Mouse (Mus musculus): ENCODE results near the gene Rnf166. TPM values are rescaled to one million over a fixed set of nuclear protein-coding genes. Genes with fewer than 3 reads are reported as not detected.
A peak's percentile ranks its signal among the peaks of the same experiment; 100 is the strongest.

Rnf166 gene
- polyA plus RNA-seq, 1 experiment, result 1.8 TPM

GRCm38 (mm10) chr8:122474951-122475560 lies 808 bp downstream of the Rnf166 start:
- Histone ChIP-seq H3K27me3 (ENCODE audit: control insufficient read depth) (no peaks in the 10 kb centered on the region), H3K9me3 (ENCODE audit: control insufficient read depth, low read length) (no peaks in the 10 kb centered on the region), H3K4me3 (replicated peaks) (peak overlapping the region; percentile 85), H3K36me3 (ENCODE audit: control insufficient read depth) (peaks cover 48% of the 10 kb centered on the region), H3K4me1 (ENCODE audit: control insufficient read depth) (peaks cover 39% of the 10 kb centered on the region)
- TF ChIP-seq GATA1 (IDR thresholded peaks at IDR 0.05; ENCODE audit: low read length) (no peak; the same call in 1 of the 2 replicates), TAL1 (IDR thresholded peaks at IDR 0.05; ENCODE audit: low read length) (no peak)

DNA sequence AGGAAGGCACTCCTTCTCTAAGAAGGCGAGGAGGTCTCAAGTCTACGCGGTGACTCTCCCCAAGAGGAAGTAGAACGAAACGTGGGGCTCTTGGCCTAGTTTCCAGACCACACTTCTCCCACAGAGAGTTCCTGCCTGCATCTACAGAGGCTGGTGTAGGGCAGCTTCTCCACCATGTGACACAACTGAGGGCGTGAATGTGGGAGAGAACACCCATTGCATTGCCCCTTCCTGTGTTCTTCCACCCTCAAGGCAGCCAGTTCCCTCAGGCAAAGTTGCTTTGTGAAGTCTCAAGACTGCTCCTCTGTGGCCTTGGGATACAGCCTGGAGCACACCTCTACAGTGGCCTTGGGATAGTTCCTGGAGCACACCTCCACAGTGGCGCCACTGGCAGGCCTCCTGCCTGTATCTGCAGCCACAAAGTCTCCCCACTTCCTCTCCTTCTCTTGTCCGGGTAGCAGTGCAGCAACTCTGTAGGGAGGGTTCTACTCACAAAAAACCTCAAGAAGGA lies 1.9 kb downstream of the Rnf166 start:
- H3K36me3 ChIP-seq (ENCODE audit: control insufficient read depth), result peaks cover 46% of the 10 kb centered on the region
- H3K9me3 ChIP-seq (ENCODE audit: control insufficient read depth, low read length), result no peaks in the 10 kb centered on the region
- TF ChIP-seq TAL1 (IDR thresholded peaks at IDR 0.05; ENCODE audit: low read length), result no peak
- TF ChIP-seq GATA1 (IDR thresholded peaks at IDR 0.05; ENCODE audit: low read length), result no peak
- no peak overlapping the region for H3K4me3 ChIP-seq (replicated peaks)
- H3K4me1 ChIP-seq (ENCODE audit: control insufficient read depth), result peaks cover 39% of the 10 kb centered on the region
- no peaks in the 10 kb centered on the region for H3K27me3 ChIP-seq (ENCODE audit: control insufficient read depth)

DNA sequence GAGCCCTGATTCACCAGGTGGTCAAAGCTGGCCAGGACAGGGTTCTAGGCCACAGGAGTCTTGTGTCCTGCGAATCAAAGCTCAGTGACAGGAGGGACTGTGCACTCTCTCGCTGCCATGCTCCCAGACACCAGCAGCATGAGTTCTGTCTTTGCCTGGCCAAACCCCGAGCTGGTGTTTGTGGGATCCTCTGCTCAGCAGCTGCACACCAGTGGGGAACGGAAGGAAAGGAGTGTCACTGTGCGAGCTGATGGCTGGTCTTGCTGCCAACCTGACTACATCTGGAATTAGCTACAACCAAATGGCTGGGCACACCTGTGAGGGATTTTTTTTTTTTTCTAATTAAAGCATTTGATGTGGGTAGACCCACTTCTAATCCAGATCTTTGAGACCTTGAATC lies 5.2 kb downstream of the Rnf166 start:
- TF ChIP-seq TAL1 (IDR thresholded peaks at IDR 0.05; ENCODE audit: low read length), result no peak
- no peak for TF ChIP-seq GATA1 (IDR thresholded peaks at IDR 0.05; ENCODE audit: low read length)

DNA sequence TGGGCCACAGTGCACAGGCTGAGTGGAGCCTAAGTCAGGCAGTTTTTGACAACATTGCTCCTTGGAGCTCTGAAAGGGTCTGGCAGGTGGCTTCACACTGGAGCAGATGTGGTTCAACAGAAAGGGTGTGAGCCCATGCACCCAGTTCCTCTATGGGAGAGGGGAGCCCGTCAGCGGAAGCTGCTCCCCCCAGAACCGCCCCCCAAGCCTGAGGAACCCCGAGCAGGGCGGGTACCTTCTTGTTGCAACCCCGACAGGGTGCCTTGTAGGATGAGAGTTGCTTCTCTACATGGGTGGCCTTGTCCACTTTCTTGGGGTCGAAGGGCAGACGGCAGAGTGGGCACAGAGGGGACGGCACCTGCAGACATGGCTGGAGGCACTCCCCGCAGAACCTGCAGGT lies 5.9 kb downstream of the Rnf166 start:
- peaks cover 55% of the 10 kb centered on the region for H3K36me3 ChIP-seq (ENCODE audit: control insufficient read depth)
- H3K4me1 ChIP-seq (ENCODE audit: control insufficient read depth), result peaks cover 18% of the 10 kb centered on the region
- H3K9me3 ChIP-seq (ENCODE audit: control insufficient read depth, low read length), result no peaks in the 10 kb centered on the region
- TF ChIP-seq GATA1 (IDR thresholded peaks at IDR 0.05; ENCODE audit: low read length) (no peak), TAL1 (IDR thresholded peaks at IDR 0.05; ENCODE audit: low read length) (no peak)
- no peak overlapping the region for H3K4me3 ChIP-seq (replicated peaks)
- no peaks in the 10 kb centered on the region for H3K27me3 ChIP-seq (ENCODE audit: control insufficient read depth)

More for the DNA sequence above, 5.2 kb downstream of the Rnf166 start:
- H3K36me3 ChIP-seq (ENCODE audit: control insufficient read depth), result peaks cover 55% of the 10 kb centered on the region
- no peaks in the 10 kb centered on the region for H3K27me3 ChIP-seq (ENCODE audit: control insufficient read depth)
- no peak overlapping the region for H3K4me3 ChIP-seq (replicated peaks)
- peaks cover 20% of the 10 kb centered on the region for H3K4me1 ChIP-seq (ENCODE audit: control insufficient read depth)
- H3K9me3 ChIP-seq (ENCODE audit: control insufficient read depth, low read length), result no peaks in the 10 kb centered on the region

- TF ChIP-seq GATA1 (IDR thresholded peaks at IDR 0.05; ENCODE audit: low read length), result no peak
- TF ChIP-seq TAL1 (IDR thresholded peaks at IDR 0.05; ENCODE audit: low read length), result no peak
- H3K36me3 ChIP-seq (ENCODE audit: control insufficient read depth), result peaks cover 55% of the 10 kb centered on the region
- H3K27me3 ChIP-seq (ENCODE audit: control insufficient read depth), result no peaks in the 10 kb centered on the region
- H3K9me3 ChIP-seq (ENCODE audit: control insufficient read depth, low read length), result no peaks in the 10 kb centered on the region
- peaks cover 14% of the 10 kb centered on the region for H3K4me1 ChIP-seq (ENCODE audit: control insufficient read depth)
- H3K4me3 ChIP-seq (replicated peaks), result no peak overlapping the region
Observed at GRCm38 (mm10) chr8:122469407-122469806, 6.5 kb downstream of the Rnf166 start.

DNA sequence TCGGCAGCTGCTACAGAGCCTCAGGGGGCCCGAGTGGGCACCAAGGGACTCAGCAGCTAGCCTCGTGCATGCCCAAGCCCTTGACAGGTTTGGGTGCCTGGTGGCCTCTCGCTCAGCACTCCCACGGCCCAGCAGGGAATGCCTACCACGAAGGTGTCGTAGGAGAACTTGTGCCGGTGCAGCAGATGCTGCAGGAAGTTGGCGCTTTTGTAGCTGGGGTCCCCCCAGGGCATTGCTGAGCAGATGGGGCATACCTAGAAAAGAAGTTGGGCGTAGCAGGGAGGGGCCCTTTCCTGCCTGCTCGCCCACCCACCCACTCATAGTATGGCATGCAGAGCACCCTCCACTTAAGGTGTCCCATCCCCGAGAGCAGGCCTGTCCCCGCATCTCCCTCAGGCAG lies 8.0 kb downstream of the Rnf166 start:
- peaks cover 14% of the 10 kb centered on the region for H3K27me3 ChIP-seq (ENCODE audit: control insufficient read depth)
- H3K9me3 ChIP-seq (ENCODE audit: control insufficient read depth, low read length), result no peaks in the 10 kb centered on the region
- no peak for TF ChIP-seq GATA1 (IDR thresholded peaks at IDR 0.05; ENCODE audit: low read length)
- no peak for TF ChIP-seq TAL1 (IDR thresholded peaks at IDR 0.05; ENCODE audit: low read length)
- peaks cover 15% of the 10 kb centered on the region for H3K4me1 ChIP-seq (ENCODE audit: control insufficient read depth)
- no peak overlapping the region for H3K4me3 ChIP-seq (replicated peaks)
- peaks cover 44% of the 10 kb centered on the region for H3K36me3 ChIP-seq (ENCODE audit: control insufficient read depth)

DNA sequence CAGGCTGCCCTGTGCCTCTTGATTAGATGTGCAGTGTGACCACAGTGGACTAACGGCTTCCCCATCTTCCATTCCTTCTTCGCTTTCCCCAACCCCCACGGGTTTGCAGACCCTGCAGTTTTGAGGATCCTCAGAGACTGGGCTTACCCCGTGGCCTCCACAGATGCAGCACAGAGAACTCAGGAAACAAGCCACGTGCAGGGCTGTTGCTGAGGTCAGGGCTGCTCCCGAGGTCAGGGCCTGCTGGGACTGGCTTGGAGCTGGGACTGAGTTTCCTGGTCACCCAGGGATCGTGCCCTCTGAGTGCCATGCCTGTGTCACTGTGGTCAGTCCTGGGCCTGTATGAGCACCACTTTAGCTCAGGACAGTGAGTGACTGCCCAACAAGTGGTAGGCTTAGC lies 10.9 kb downstream of the Rnf166 start:
- Histone ChIP-seq H3K4me3 (replicated peaks) (no peak overlapping the region), H3K36me3 (ENCODE audit: control insufficient read depth) (peaks cover 31% of the 10 kb centered on the region), H3K4me1 (ENCODE audit: control insufficient read depth) (peaks cover 26% of the 10 kb centered on the region), H3K9me3 (ENCODE audit: control insufficient read depth, low read length) (peaks cover 7% of the 10 kb centered on the region; the same call in 1 of the 2 replicates), H3K27me3 (ENCODE audit: control insufficient read depth) (peaks cover 43% of the 10 kb centered on the region)
- TF ChIP-seq GATA1 (IDR thresholded peaks at IDR 0.05; ENCODE audit: low read length) (no peak), TAL1 (IDR thresholded peaks at IDR 0.05; ENCODE audit: low read length) (no peak)

DNA sequence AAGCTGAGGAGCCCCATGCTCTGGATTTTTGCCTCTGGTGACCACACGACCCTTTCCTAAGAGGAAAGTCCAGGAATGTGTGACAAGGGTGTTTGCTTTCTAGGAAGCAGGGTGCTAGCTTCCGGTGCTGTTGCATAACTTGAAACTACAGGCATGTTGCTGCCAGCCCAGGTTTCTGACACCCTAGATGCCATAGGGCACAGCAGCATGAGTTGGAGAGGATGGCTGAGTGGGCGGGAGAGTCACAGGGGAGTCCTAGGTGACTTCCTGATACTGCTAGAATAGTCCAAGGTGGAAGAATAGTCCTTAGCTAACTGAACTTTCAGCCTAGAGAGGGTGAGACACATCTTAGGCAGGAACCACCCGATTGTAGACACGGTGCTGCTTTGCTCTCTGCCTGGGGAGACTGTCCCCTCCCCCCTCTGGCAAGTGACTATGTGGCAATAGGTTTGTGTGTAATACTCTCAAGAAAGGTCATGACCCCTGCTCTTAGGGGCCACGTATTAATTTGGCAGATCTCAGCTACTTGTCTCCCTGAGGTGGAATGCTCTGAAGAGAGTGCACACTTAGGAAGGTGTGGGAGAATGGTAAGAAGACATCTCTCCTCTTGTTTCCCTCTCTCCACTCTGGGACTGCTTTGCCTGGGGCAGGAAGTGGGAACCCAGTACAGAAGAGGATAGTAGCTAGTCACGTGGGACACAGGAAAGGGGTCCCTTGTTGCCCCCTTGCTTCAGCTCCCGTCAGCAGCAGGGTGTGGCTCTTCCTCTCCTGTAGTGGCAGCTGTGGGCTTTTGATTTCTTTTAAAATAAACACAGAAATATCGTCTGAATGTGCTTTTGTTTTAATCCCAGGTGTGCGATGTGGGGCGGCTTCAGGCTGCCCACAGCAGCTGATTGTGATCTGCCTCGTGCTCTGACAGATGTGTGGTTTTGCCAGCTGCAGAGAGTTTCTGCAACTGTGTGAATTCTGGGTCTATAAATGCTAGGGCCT lies 11.9 kb downstream of the Rnf166 start:
- peaks cover 53% of the 10 kb centered on the region for H3K27me3 ChIP-seq (ENCODE audit: control insufficient read depth)
- peaks cover 26% of the 10 kb centered on the region for H3K4me1 ChIP-seq (ENCODE audit: control insufficient read depth)
- TF ChIP-seq TAL1 (IDR thresholded peaks at IDR 0.05; ENCODE audit: low read length) (no peak), GATA1 (IDR thresholded peaks at IDR 0.05; ENCODE audit: low read length) (no peak)

GRCm38 (mm10) chr8:122462510-122462909 lies 13.4 kb downstream of the Rnf166 start:
- H3K4me3 ChIP-seq (replicated peaks), result no peak overlapping the region
- H3K27me3 ChIP-seq (ENCODE audit: control insufficient read depth), result peaks cover 64% of the 10 kb centered on the region
- H3K9me3 ChIP-seq (ENCODE audit: control insufficient read depth, low read length), result peaks cover 7% of the 10 kb centered on the region; the same call in 1 of the 2 replicates
- TF ChIP-seq GATA1 (IDR thresholded peaks at IDR 0.05; ENCODE audit: low read length) (no peak), TAL1 (IDR thresholded peaks at IDR 0.05; ENCODE audit: low read length) (no peak)
- H3K36me3 ChIP-seq (ENCODE audit: control insufficient read depth), result peaks cover 10% of the 10 kb centered on the region
- peaks cover 26% of the 10 kb centered on the region for H3K4me1 ChIP-seq (ENCODE audit: control insufficient read depth)

More for the DNA sequence above, 11.9 kb downstream of the Rnf166 start:
- no peak overlapping the region for H3K4me3 ChIP-seq (replicated peaks)
- H3K36me3 ChIP-seq (ENCODE audit: control insufficient read depth), result peaks cover 22% of the 10 kb centered on the region
- peaks cover 7% of the 10 kb centered on the region; the same call in 1 of the 2 replicates for H3K9me3 ChIP-seq (ENCODE audit: control insufficient read depth, low read length)

All from erythroblast, embryonic 14.5 days (primary cell).